Mouse (Mus musculus): ENCODE data around the gene Rmi1. TPM values are rescaled to one million over a fixed set of nuclear protein-coding genes. Genes with fewer than 3 reads are reported as not detected.
"Not testable (repeated sequence)": the region's sequence is repeated elsewhere in the genome, so short reads cannot be mapped to it uniquely, and the experiment has no call there.

Rmi1 gene
- 21.2 and 24.5 TPM in 2 replicates for polyA plus RNA-seq (2011; ENCODE audit: insufficient read length, low read depth, missing spikeins)

GRCm38 (mm10) chr13:58402003-58402743 lies at the start of gene Rmi1:
Rmi1 (plus strand) TSS chr13:58402248.
- TF ChIP-seq POLR2A (IDR thresholded peaks at IDR 0.05; ENCODE audit: low read depth, low read length) (peak; percentile 96), CTCF (IDR thresholded peaks at IDR 0.05; ENCODE audit: borderline replicate concordance, insufficient read depth, low read length) (no peak; the same call in 1 of the 2 replicates)
- no peaks in the 10 kb centered on the region for H3K4me1 ChIP-seq (ENCODE audit: control insufficient read depth, insufficient read depth, low read length)
- peak within 1 kb of the TSS; percentile 100 for H3K4me3 ChIP-seq (ENCODE audit: insufficient read depth, low read length)
- H3K27ac ChIP-seq (ENCODE audit: insufficient read depth, low read length) = peak within 1 kb of the TSS; percentile 98

GRCm38 (mm10) chr13:58352996-58353395 lies 49.1 kb upstream of the Rmi1 start:
- TF ChIP-seq CTCF (IDR thresholded peaks at IDR 0.05; ENCODE audit: borderline replicate concordance, insufficient read depth, low read length) (no peak), POLR2A (IDR thresholded peaks at IDR 0.05; ENCODE audit: low read depth, low read length) (no peak)
- Histone ChIP-seq H3K4me3 (ENCODE audit: insufficient read depth, low read length) (no peak overlapping the region), H3K27ac (ENCODE audit: insufficient read depth, low read length) (no peak overlapping the region), H3K4me1 (ENCODE audit: control insufficient read depth, insufficient read depth, low read length) (no peaks in the 10 kb centered on the region)

GRCm38 (mm10) chr13:58358629-58359303 lies 43.3 kb upstream of the Rmi1 start, which contains the start of gene Kif27:
Kif27 (minus strand) TSS chr13:58359122.
- no peak within 1 kb of the TSS for H3K27ac ChIP-seq (ENCODE audit: insufficient read depth, low read length)
- H3K4me1 ChIP-seq (ENCODE audit: control insufficient read depth, insufficient read depth, low read length) = no peaks in the 10 kb centered on the region
- TF ChIP-seq POLR2A (IDR thresholded peaks at IDR 0.05; ENCODE audit: low read depth, low read length) = no peak
- TF ChIP-seq CTCF (IDR thresholded peaks at IDR 0.05; ENCODE audit: borderline replicate concordance, insufficient read depth, low read length) = no peak
- H3K4me3 ChIP-seq (ENCODE audit: insufficient read depth, low read length) = peak within 1 kb of the TSS; percentile 31

GRCm38 (mm10) chr13:58359304-58359653 lies 42.8 kb upstream of the Rmi1 start:
- H3K4me3 ChIP-seq (ENCODE audit: insufficient read depth, low read length) = peak overlapping the region; percentile 20; the same call in 1 of the 2 replicates
- H3K4me1 ChIP-seq (ENCODE audit: control insufficient read depth, insufficient read depth, low read length) = no peaks in the 10 kb centered on the region
- no peak overlapping the region for H3K27ac ChIP-seq (ENCODE audit: insufficient read depth, low read length)
- TF ChIP-seq CTCF (IDR thresholded peaks at IDR 0.05; ENCODE audit: borderline replicate concordance, insufficient read depth, low read length) (no peak), POLR2A (IDR thresholded peaks at IDR 0.05; ENCODE audit: low read depth, low read length) (peak; percentile 56)

GRCm38 (mm10) chr13:58364353-58365175 lies 37.5 kb upstream of the Rmi1 start:
- TF ChIP-seq CTCF (IDR thresholded peaks at IDR 0.05; ENCODE audit: borderline replicate concordance, insufficient read depth, low read length) = no peak
- no peak for TF ChIP-seq POLR2A (IDR thresholded peaks at IDR 0.05; ENCODE audit: low read depth, low read length)
- H3K4me3 ChIP-seq (ENCODE audit: insufficient read depth, low read length) = no peak overlapping the region
- no peaks in the 10 kb centered on the region for H3K4me1 ChIP-seq (ENCODE audit: control insufficient read depth, insufficient read depth, low read length)
- H3K27ac ChIP-seq (ENCODE audit: insufficient read depth, low read length) = no peak overlapping the region

GRCm38 (mm10) chr13:58365179-58365578 lies 36.9 kb upstream of the Rmi1 start:
- not testable (repeated sequence) for H3K4me3 ChIP-seq (ENCODE audit: insufficient read depth, low read length); H3K4me1 ChIP-seq (ENCODE audit: control insufficient read depth, insufficient read depth, low read length); H3K27ac ChIP-seq (ENCODE audit: insufficient read depth, low read length)

GRCm38 (mm10) chr13:58366373-58366772 lies 35.7 kb upstream of the Rmi1 start:
- Histone ChIP-seq H3K4me3 (ENCODE audit: insufficient read depth, low read length) (no peak overlapping the region), H3K4me1 (ENCODE audit: control insufficient read depth, insufficient read depth, low read length) (no peaks in the 10 kb centered on the region), H3K27ac (ENCODE audit: insufficient read depth, low read length) (no peak overlapping the region)
- TF ChIP-seq POLR2A (IDR thresholded peaks at IDR 0.05; ENCODE audit: low read depth, low read length) (no peak), CTCF (IDR thresholded peaks at IDR 0.05; ENCODE audit: borderline replicate concordance, insufficient read depth, low read length) (no peak)

GRCm38 (mm10) chr13:58367641-58368040 lies 34.4 kb upstream of the Rmi1 start:
- TF ChIP-seq CTCF (IDR thresholded peaks at IDR 0.05; ENCODE audit: borderline replicate concordance, insufficient read depth, low read length) (no peak), POLR2A (IDR thresholded peaks at IDR 0.05; ENCODE audit: low read depth, low read length) (no peak)
- Histone ChIP-seq H3K27ac (ENCODE audit: insufficient read depth, low read length) (no peak overlapping the region), H3K4me1 (ENCODE audit: control insufficient read depth, insufficient read depth, low read length) (no peaks in the 10 kb centered on the region), H3K4me3 (ENCODE audit: insufficient read depth, low read length) (no peak overlapping the region)

GRCm38 (mm10) chr13:58368835-58369234 lies 33.2 kb upstream of the Rmi1 start:
- TF ChIP-seq CTCF (IDR thresholded peaks at IDR 0.05; ENCODE audit: borderline replicate concordance, insufficient read depth, low read length) = no peak
- no peak for TF ChIP-seq POLR2A (IDR thresholded peaks at IDR 0.05; ENCODE audit: low read depth, low read length)
- no peak overlapping the region for H3K27ac ChIP-seq (ENCODE audit: insufficient read depth, low read length)
- H3K4me3 ChIP-seq (ENCODE audit: insufficient read depth, low read length) = no peak overlapping the region
- no peaks in the 10 kb centered on the region for H3K4me1 ChIP-seq (ENCODE audit: control insufficient read depth, insufficient read depth, low read length)
